Mouse (Mus musculus) forelimb bud, embryonic 11.5 days (tissue): Measurements from ENCODE around the gene Kif16b.
A peak's percentile ranks its signal among the peaks of the same experiment; 100 is the strongest.

Source experiments
- DNase-seq: peaks from one replicate; pipeline ENCODE4 v3.0.0-alpha.2; 2012; ENCODE audit warnings: low read depth, low spot score

The Kif16b gene

GRCm38 (mm10) chr2:142874562-142874961 is 26.8 kb downstream of the Kif16b start:
- DNase-seq = no peak

DNA sequence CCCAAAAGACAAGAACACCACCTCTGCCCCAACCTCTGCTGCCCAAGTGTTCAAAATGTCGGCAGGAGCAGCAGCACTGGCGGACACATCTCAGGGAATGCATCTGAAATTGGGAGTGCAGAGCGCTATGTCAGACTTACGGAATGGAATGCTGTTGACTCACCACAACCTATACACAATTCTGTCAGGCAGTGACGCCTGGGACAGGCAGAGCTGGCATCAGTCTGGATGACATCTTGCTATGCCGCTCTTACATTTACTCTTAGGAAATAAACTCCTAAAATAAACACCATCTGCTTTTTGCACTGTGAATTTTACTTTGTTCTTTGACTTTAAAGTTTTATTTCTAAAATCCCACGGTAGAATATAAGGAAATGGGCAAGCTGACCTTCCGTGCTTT is 31.3 kb downstream of the Kif16b start:
- DNase-seq = no peak

- no peak for DNase-seq
Observed at GRCm38 (mm10) chr2:142867481-142867880, 33.9 kb downstream of the Kif16b start.

GRCm38 (mm10) chr2:142860994-142861393 is 40.3 kb downstream of the Kif16b start:
- no peak for DNase-seq

- peak; percentile 64 for DNase-seq
Observed at GRCm38 (mm10) chr2:142859452-142859851, 41.9 kb downstream of the Kif16b start.

DNA sequence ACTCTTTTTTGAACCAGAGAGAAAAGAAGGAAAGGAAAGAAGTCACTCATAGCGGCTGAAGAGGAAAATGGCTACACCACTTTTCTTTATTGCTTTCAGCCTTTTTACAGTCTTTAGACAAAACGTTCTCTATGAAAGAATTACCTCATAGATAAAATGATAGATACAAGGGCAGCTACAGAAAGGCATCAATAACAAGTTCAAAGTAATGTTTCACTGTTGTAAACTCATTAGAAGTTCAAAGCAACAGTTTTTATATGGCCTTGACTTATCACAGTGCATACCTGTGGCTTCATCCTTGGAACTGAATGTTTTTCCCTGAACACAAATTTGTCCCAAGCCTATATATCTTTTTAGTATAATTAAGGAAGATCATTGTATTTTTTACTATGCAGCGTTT is 62.6 kb downstream of the Kif16b start:
- no peak for DNase-seq

DNA sequence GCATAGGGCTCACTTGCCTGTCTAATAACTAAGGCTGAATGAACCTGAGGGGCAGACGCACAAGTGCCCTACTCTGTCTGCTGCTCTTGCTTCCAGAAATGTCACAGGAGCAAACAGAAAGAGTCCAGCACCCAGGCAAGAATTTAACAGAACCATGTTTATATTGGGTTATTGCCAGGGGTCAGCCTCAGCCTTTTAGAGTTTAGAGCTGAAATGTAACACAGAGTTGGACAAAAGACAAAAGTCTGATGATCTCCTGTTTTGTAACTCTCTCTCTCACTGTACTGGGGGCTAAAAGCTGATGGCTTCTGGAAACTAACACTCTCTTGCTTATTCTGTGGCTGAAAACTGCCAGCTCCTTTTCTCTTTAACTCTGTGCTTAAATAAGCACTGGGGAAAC is 63.2 kb downstream of the Kif16b start:
- DNase-seq = no peak

DNA sequence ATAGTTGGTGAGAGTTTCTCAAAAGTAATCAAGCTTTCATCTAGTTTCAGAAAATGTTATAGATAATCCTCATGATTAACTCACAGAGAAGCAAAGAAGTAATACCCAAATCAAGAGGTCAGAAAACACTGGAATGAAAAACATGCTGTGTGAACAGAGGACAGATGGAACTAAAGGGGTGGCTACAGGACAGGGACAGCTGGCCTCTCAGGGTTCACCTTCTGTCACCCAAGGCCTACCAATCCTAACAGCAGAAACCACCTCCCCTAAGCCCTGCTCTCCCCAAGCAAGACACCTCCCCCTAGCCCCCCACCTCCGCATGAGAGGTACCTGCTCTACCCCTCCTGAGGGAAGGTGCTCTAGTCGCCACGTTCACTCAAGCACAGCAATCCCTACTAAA is 66.6 kb downstream of the Kif16b start:
- no peak for DNase-seq

GRCm38 (mm10) chr2:142832617-142833422 is 68.5 kb downstream of the Kif16b start:
- no peak for DNase-seq

GRCm38 (mm10) chr2:142813033-142813432 is 88.3 kb downstream of the Kif16b start:
- peak; percentile 80 for DNase-seq

GRCm38 (mm10) chr2:142803760-142804448 is 97.4 kb downstream of the Kif16b start:
- DNase-seq = no peak

DNA sequence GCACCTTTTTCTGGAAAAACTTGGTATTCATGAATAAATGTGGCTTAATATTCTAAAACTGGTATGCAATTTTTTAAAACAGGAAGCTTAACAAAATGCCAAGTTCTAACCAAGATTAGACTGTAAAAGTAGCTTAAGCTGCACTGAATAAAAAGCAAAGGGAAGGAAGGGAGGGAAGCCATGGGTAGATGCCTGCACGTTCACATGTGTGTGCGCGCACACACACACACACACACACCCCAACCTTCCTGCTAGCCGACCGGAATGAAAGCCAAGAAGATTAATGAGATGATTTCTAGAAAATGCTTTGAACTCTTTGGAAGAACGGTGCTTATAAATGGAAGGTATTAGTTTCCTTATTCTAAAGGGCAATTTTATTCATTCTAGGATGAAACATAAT is 104.0 kb downstream of the Kif16b start:
- DNase-seq = no peak

- no peak for DNase-seq
Observed at GRCm38 (mm10) chr2:142775358-142775757, 126.0 kb downstream of the Kif16b start.

DNA sequence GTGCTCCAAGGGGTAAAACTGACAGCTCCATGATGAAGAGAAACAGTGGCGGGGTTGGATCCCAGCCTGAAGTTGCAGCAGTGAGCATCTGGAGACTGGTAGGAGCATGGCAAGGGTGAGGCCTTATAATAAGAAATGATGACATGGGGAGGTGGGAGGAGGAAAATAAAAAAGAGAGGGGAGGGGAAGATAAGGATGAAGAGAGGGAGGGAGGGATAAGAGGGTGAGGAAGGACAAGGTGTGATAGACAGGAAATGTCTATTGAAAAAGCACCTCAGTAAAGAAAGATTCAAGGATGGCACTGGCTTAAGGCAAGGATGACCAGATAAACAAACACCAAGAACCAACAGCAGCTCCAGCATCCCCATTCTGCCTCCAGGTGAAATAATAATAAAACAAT is 126.6 kb downstream of the Kif16b start:
- DNase-seq = no peak

- no peak for DNase-seq
Observed at GRCm38 (mm10) chr2:142769647-142770121, 131.6 kb downstream of the Kif16b start.

DNA sequence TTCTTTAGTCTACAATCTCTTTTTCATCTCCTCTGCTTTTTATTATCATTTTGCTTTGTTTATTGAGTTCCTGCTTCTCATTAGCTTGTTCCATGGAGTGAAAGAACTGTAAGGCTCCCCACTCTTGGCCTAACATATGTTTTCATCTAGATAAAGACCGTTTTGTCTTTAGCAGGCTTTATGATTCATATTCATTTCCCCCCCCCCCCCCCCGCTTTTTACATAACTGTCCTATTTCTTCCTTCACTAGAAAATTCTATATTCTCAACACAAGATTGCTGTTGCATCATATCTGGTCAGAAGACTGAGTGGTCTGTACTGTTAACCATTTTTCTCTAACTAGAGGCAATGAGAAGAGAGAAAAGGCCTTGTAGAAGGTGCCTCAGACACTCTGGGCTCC is 137.1 kb downstream of the Kif16b start:
- no peak for DNase-seq

- no peak for DNase-seq
Observed at GRCm38 (mm10) chr2:142760843-142761242, 140.5 kb downstream of the Kif16b start.

DNA sequence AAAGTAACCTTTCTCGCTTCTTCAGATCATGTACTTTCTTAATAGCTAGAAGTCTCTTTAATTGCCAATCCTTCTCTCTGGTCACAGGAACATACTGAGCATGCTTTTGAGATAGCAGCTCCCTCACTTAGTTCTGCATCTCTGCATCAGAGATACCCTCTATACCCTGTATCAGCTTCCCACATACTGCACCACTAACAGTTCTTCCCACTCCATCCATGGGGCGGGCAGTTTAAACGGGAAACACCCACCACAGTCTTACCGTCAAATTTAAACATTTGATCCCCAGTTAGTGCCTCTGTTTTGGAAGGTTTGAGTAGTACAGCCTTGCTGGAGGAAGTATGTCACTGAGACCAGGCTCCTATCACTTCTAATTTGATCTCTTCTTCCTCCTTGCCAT is 142.1 kb downstream of the Kif16b start:
- no peak for DNase-seq

DNA sequence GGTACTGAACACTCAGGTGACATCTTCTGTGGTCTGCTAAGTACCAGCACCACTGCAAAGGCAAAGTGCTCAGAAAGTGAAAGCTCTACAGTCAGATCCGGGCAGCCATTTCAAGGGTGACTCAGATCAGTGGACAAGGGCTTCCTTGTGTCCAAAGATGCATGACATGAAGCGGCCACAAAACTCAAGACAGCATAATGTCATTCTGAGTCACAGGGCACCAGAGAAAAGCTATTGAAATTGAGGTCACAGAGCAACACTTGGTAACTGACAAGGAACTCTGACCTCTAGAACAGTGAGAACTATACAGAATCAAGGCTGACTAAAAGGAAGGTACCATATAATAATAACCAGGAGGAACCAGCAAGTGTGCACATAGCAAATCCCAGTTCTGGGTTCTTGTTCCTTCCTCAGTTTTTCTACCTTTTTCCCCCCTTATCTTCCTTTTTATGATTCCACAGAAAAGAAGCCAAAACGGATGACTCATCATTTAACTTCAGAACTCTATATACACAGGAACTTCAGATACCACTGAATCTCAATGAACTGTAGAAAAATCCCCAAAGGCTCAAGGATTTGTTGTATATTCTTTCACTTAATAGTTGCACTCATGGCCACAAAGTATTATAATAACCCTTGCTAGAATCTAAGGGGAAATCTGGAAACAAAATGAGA is 143.1 kb downstream of the Kif16b start:
- DNase-seq = no peak

DNA sequence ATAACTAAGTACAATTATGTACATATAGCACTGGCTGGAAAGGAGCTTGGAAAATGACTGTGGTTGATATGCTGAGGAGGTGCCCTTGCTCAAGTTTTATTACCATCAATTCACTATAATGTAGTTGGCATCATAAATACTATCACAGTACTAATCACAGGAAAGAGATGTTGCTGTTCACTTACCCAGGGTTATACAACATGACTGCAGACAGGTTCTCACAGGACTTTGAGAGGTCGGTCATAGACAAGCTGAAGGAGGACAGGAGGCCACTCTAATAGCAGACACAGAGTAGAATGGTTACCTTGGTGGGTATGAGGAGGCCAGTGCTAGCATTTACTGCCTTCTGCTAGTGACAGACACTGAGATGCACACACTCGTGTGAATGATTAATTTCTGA is 162.0 kb downstream of the Kif16b start:
- no peak for DNase-seq

GRCm38 (mm10) chr2:142738488-142738887 is 162.8 kb downstream of the Kif16b start:
- no peak for DNase-seq

GRCm38 (mm10) chr2:142735691-142736090 is 165.6 kb downstream of the Kif16b start:
- DNase-seq = no peak
